Mouse (Mus musculus) embryo, embryonic 10.5 days (tissue): ENCODE measurements at regions not wholly inside any gene's neighbourhood (a gene's known extent, or its start where the extent isn't known, plus 50 kb on each side); places are given as distances from the start of the nearest gene placed in this dataset.

Experiments
- DNase-seq: peaks from one replicate; pipeline ENCODE4 v3.0.0-alpha.2; 2015; ENCODE audit warnings: low spot score

- DNase-seq, result no peak
Observed at GRCm38 (mm10) chr7:90030486-90031250, 49.9 kb upstream of the Eed start.

GRCm38 (mm10) chr7:90033086-90033485 is 52.3 kb upstream of the Eed start:
- no peak for DNase-seq

GRCm38 (mm10) chr7:90033640-90034312 is 53.0 kb upstream of the Eed start:
- no peak for DNase-seq

GRCm38 (mm10) chr7:90034498-90034897 is 53.7 kb upstream of the Eed start:
- DNase-seq, result no peak

- no peak for DNase-seq
Observed at GRCm38 (mm10) chr7:90035396-90035795, 54.6 kb upstream of the Eed start.

- no peak for DNase-seq
Observed at GRCm38 (mm10) chr7:90037736-90038135, 57.0 kb upstream of the Eed start.

GRCm38 (mm10) chr7:90039504-90039903 is 58.7 kb upstream of the Eed start:
- no peak for DNase-seq

- no peak for DNase-seq
Observed at GRCm38 (mm10) chr7:90040581-90041340, 60.0 kb upstream of the Eed start.

- peak; percentile 38 for DNase-seq
Observed at GRCm38 (mm10) chr7:90041565-90042024, 60.8 kb upstream of the Eed start.

GRCm38 (mm10) chr7:90042364-90042763 is 61.6 kb upstream of the Eed start:
- no peak for DNase-seq

- DNase-seq, result no peak
Observed at GRCm38 (mm10) chr7:90043526-90043925, 62.7 kb upstream of the Eed start.

GRCm38 (mm10) chr7:90044100-90044698 is 63.4 kb upstream of the Eed start:
- no peak for DNase-seq

GRCm38 (mm10) chr7:90045208-90045800 is 64.5 kb upstream of the Eed start:
- DNase-seq, result no peak

- DNase-seq, result no peak
Observed at GRCm38 (mm10) chr7:90046228-90046627, 65.4 kb upstream of the Eed start.

- no peak for DNase-seq
Observed at GRCm38 (mm10) chr7:90046862-90047261, 66.1 kb upstream of the Eed start.

GRCm38 (mm10) chr7:90048401-90049307 is 67.9 kb upstream of the Eed start:
- DNase-seq, result no peak

GRCm38 (mm10) chr7:90049831-90050237 is 69.1 kb upstream of the Eed start:
- DNase-seq, result no peak

- DNase-seq, result peak; percentile 48
Observed at GRCm38 (mm10) chr7:90054795-90055511, 74.2 kb upstream of the Eed start.

- DNase-seq, result no peak
Observed at GRCm38 (mm10) chr7:90057947-90058346, 72.1 kb upstream of the Picalm start.

GRCm38 (mm10) chr7:90058636-90059035 is 71.4 kb upstream of the Picalm start:
- no peak for DNase-seq
